Mouse (Mus musculus): ENCODE data around the gene C1qtnf9. TPM values are rescaled to one million over a fixed set of nuclear protein-coding genes. Genes with fewer than 3 reads are reported as not detected.

Gene C1qtnf9
- polyA plus RNA-seq, 1 experiment = 0.34 TPM

- WGBS = 83% methylated on average over 8 of the region's 8 CpGs
- Histone ChIP-seq H3K4me1 (ENCODE audit: control insufficient read depth, insufficient read depth, low read length) (no peaks in the 10 kb centered on the region), H3K27me3 (ENCODE audit: control insufficient read depth, insufficient read depth, low read length) (no peaks in the 10 kb centered on the region), H3K27ac (ENCODE audit: insufficient read depth, low read length) (no peak overlapping the region), H3K4me3 (replicated peaks; ENCODE audit: insufficient read depth, low read depth, low read length) (no peak overlapping the region)
- TF ChIP-seq POLR2A (IDR thresholded peaks at IDR 0.05; ENCODE audit: borderline replicate concordance, insufficient read depth, low read length) (no peak), CTCF (IDR thresholded peaks at IDR 0.05; ENCODE audit: borderline replicate concordance, insufficient read depth, low read depth, low read length) (no peak)
- no peak for DNase-seq
These were observed 8.6 kb downstream of the C1qtnf9 start for GRCm38 (mm10) chr14:60776521-60776920.

GRCm38 (mm10) chr14:60777485-60777919 is 9.6 kb downstream of the C1qtnf9 start:
- DNase-seq = no peak
- TF ChIP-seq POLR2A (IDR thresholded peaks at IDR 0.05; ENCODE audit: borderline replicate concordance, insufficient read depth, low read length) = no peak
- no peak for TF ChIP-seq CTCF (IDR thresholded peaks at IDR 0.05; ENCODE audit: borderline replicate concordance, insufficient read depth, low read depth, low read length)
- Histone ChIP-seq H3K4me3 (replicated peaks; ENCODE audit: insufficient read depth, low read depth, low read length) (no peak overlapping the region), H3K4me1 (ENCODE audit: control insufficient read depth, insufficient read depth, low read length) (no peaks in the 10 kb centered on the region), H3K27me3 (ENCODE audit: control insufficient read depth, insufficient read depth, low read length) (no peaks in the 10 kb centered on the region), H3K27ac (ENCODE audit: insufficient read depth, low read length) (no peak overlapping the region)
- WGBS = 88% methylated on average over 5 of the region's 5 CpGs

- Histone ChIP-seq H3K27ac (ENCODE audit: insufficient read depth, low read length) (no peak overlapping the region), H3K4me1 (ENCODE audit: control insufficient read depth, insufficient read depth, low read length) (no peaks in the 10 kb centered on the region), H3K4me3 (replicated peaks; ENCODE audit: insufficient read depth, low read depth, low read length) (no peak overlapping the region), H3K27me3 (ENCODE audit: control insufficient read depth, insufficient read depth, low read length) (no peaks in the 10 kb centered on the region)
- no peak for DNase-seq
- no peak for TF ChIP-seq POLR2A (IDR thresholded peaks at IDR 0.05; ENCODE audit: borderline replicate concordance, insufficient read depth, low read length)
- TF ChIP-seq CTCF (IDR thresholded peaks at IDR 0.05; ENCODE audit: borderline replicate concordance, insufficient read depth, low read depth, low read length) = no peak
- WGBS = 91% methylated on average over 7 of the region's 7 CpGs
These were observed 11.3 kb downstream of the C1qtnf9 start for GRCm38 (mm10) chr14:60779198-60779597.

- Histone ChIP-seq H3K4me1 (ENCODE audit: control insufficient read depth, insufficient read depth, low read length) (no peaks in the 10 kb centered on the region), H3K4me3 (replicated peaks; ENCODE audit: insufficient read depth, low read depth, low read length) (no peak overlapping the region), H3K27ac (ENCODE audit: insufficient read depth, low read length) (no peak overlapping the region), H3K27me3 (ENCODE audit: control insufficient read depth, insufficient read depth, low read length) (no peaks in the 10 kb centered on the region)
- TF ChIP-seq CTCF (IDR thresholded peaks at IDR 0.05; ENCODE audit: borderline replicate concordance, insufficient read depth, low read depth, low read length) (no peak), POLR2A (IDR thresholded peaks at IDR 0.05; ENCODE audit: borderline replicate concordance, insufficient read depth, low read length) (no peak)
- 47% methylated on average over 7 of the region's 7 CpGs for WGBS
- no peak for DNase-seq
These were observed 14.3 kb downstream of the C1qtnf9 start for GRCm38 (mm10) chr14:60782121-60782656.

GRCm38 (mm10) chr14:60783196-60783595 is 15.3 kb downstream of the C1qtnf9 start:
- 47% methylated on average over 8 of the region's 8 CpGs for WGBS

GRCm38 (mm10) chr14:60784427-60785315 is 16.7 kb downstream of the C1qtnf9 start, which contains the start of gene Mipep:
TSS of gene Mipep (plus strand) at chr14:60784573.
- Histone ChIP-seq H3K27me3 (ENCODE audit: control insufficient read depth, insufficient read depth, low read length) (no peaks in the 10 kb centered on the region), H3K4me3 (replicated peaks; ENCODE audit: insufficient read depth, low read depth, low read length) (peak within 1 kb of the TSS; percentile 57), H3K27ac (ENCODE audit: insufficient read depth, low read length) (no peak within 1 kb of the TSS), H3K4me1 (ENCODE audit: control insufficient read depth, insufficient read depth, low read length) (peaks cover 3% of the 10 kb centered on the region; the same call in 1 of the 2 replicates)
- DNase-seq = peak; percentile 86 to 90
- TF ChIP-seq CTCF (IDR thresholded peaks at IDR 0.05; ENCODE audit: borderline replicate concordance, insufficient read depth, low read depth, low read length) (peak; percentile 94), POLR2A (IDR thresholded peaks at IDR 0.05; ENCODE audit: borderline replicate concordance, insufficient read depth, low read length) (peak; percentile 61)
- WGBS = 1% methylated on average over 61 of the region's 61 CpGs

More at GRCm38 (mm10) chr14:60783196-60783595, 15.3 kb downstream of the C1qtnf9 start:
- TF ChIP-seq CTCF (IDR thresholded peaks at IDR 0.05; ENCODE audit: borderline replicate concordance, insufficient read depth, low read depth, low read length) (no peak), POLR2A (IDR thresholded peaks at IDR 0.05; ENCODE audit: borderline replicate concordance, insufficient read depth, low read length) (no peak)
- H3K27me3 ChIP-seq (ENCODE audit: control insufficient read depth, insufficient read depth, low read length) = no peaks in the 10 kb centered on the region
- peaks cover 3% of the 10 kb centered on the region; the same call in 1 of the 2 replicates for H3K4me1 ChIP-seq (ENCODE audit: control insufficient read depth, insufficient read depth, low read length)
- H3K4me3 ChIP-seq (replicated peaks; ENCODE audit: insufficient read depth, low read depth, low read length) = no peak overlapping the region
- no peak overlapping the region for H3K27ac ChIP-seq (ENCODE audit: insufficient read depth, low read length)
- DNase-seq = no peak

GRCm38 (mm10) chr14:60790103-60790502 is 22.2 kb downstream of the C1qtnf9 start:
- peak; percentile 40 to 47 for DNase-seq
- H3K4me3 ChIP-seq (replicated peaks; ENCODE audit: insufficient read depth, low read depth, low read length) = no peak overlapping the region
- H3K27me3 ChIP-seq (ENCODE audit: control insufficient read depth, insufficient read depth, low read length) = no peaks in the 10 kb centered on the region
- H3K4me1 ChIP-seq (ENCODE audit: control insufficient read depth, insufficient read depth, low read length) = peaks cover 3% of the 10 kb centered on the region; the same call in 1 of the 2 replicates
- H3K27ac ChIP-seq (ENCODE audit: insufficient read depth, low read length) = no peak overlapping the region
- TF ChIP-seq CTCF (IDR thresholded peaks at IDR 0.05; ENCODE audit: borderline replicate concordance, insufficient read depth, low read depth, low read length) = peak; percentile 73
- TF ChIP-seq POLR2A (IDR thresholded peaks at IDR 0.05; ENCODE audit: borderline replicate concordance, insufficient read depth, low read length) = no peak
- WGBS = 34% methylated on average over 3 of the region's 3 CpGs

Measured in cerebellum, adult 2 months (tissue).